Mouse (Mus musculus): ENCODE results near the gene Zmat5.

DNA sequence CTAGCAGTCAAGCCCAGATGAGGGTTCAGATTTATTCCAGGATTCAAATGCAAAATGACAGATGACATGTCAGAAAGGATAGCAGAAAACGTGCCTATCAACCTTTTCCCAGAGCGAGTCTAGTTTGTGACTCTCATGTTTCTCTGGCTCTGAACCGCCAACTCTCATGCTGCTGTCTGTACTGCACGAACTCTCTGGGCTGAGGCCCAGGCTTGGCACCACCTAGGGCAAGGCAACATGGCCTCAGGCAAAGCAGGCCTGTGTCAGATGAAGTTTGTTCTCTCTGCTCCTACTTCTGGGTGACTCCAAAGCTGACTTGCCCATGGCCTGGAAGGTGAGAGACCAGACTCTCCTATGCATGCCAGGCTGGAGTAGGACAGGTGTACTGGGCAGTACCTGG lies 63.9 kb downstream of the Zmat5 start:
- TF ChIP-seq ZNF384 (IDR thresholded peaks at IDR 0.05; ENCODE audit: low read depth, low read length): no peak
- TF ChIP-seq CHD2 (IDR thresholded peaks at IDR 0.05; ENCODE audit: low read depth, low read length): no peak
- no peak for TF ChIP-seq MAFK (IDR thresholded peaks at IDR 0.05; ENCODE audit: insufficient read depth, low read depth, low read length)
- TF ChIP-seq HCFC1 (IDR thresholded peaks at IDR 0.05; ENCODE audit: borderline replicate concordance, insufficient read depth, low read length): no peak
